Mouse (Mus musculus): ENCODE results near the gene P3h1.

- peak; percentile 63 for TF ChIP-seq CTCF (conservative IDR thresholded peaks at IDR 0.05; ENCODE audit: insufficient read depth, insufficient read length, low read depth, low read length)
- TF ChIP-seq POLR2A (IDR thresholded peaks at IDR 0.05; ENCODE audit: low read depth, low read length), result no peak
These were observed 6.5 kb downstream of the P3h1 start for GRCm38 (mm10) chr4:119239181-119239682.
